Mouse (Mus musculus) ZHBTc4 (cell line): ENCODE results near the gene Tex13b.
A peak's percentile ranks its signal among the peaks of the same experiment; 100 is the strongest.
"Not testable (repeated sequence)": the region's sequence is repeated elsewhere in the genome, so short reads cannot be mapped to it uniquely, and the experiment has no call there.

Experiments used
- DNase-seq: peaks from one replicate; pipeline ENCODE4 v3.0.0-alpha.2; 2011; ENCODE audit warnings: low read depth, low spot score

Gene Tex13b

DNA sequence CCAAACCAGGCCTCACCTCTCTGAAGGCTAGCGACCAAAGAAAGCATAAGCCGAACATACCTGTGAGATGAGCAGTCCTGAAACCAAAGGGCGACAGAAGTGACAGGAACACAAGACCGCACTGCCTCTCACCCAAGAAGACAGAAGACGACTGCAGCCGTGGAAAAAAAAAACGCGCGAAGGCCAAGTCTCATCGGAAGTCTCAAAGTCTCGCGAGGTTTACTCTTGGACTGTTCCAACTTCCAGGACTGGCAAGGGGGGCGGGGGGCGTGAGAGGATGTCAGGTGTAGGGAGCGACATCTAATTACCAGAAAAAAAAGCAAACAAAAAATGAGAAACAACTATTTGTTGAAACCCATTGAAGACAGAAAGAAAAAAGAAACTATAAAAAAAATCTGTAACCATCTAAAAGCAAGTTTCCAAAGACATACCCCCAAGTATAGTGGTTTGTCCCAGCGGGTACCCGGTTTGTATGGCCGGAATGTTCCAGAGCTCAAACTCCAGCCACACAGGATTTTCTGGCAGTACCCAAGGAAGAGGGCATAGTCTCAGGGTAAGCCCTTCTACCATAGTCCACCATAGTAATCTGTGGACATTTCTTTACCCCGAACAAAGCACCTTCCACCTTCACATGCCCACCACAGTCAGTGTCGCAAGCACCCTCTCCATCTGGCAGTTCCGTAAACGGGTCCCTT lies at the start of gene Tex13b:
Tex13b (minus strand) TSS at position 122 of the 695 bp plus-strand sequence.
- peak; percentile 10 for DNase-seq

GRCm38 (mm10) chrX:140862760-140863159 lies 49.5 kb upstream of the Tex13b start:
- DNase-seq, result no peak

GRCm38 (mm10) chrX:140857445-140857844 lies 44.2 kb upstream of the Tex13b start:
- peak; percentile 56 for DNase-seq

- DNase-seq, result not testable (repeated sequence)
Measured at GRCm38 (mm10) chrX:140857040-140857439, 43.8 kb upstream of the Tex13b start.

DNA sequence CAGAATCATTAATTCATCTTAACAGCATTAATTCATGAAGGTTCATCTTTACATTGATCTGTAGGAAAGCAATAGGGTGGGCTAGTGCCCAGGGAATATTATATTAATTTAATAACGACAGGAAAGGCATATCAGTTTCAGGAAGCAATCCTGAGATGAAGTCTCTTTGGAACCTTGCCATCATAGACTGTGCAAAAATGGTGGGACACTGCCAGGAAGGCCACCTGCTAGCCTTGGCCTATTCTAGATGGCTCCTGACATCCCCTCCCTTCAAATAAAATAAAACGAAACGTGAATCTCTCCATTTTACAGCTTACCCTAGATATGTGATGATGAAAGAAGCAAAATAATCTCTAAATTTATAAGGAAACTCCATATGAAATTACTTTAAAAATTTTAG lies 41.3 kb upstream of the Tex13b start:
- DNase-seq, result no peak

GRCm38 (mm10) chrX:140845401-140845800 lies 32.2 kb upstream of the Tex13b start:
- DNase-seq, result peak; percentile 18

GRCm38 (mm10) chrX:140839887-140840286 lies 26.7 kb upstream of the Tex13b start:
- no peak for DNase-seq

- no peak for DNase-seq
Measured at GRCm38 (mm10) chrX:140838077-140838476, 24.8 kb upstream of the Tex13b start.

GRCm38 (mm10) chrX:140831706-140832105 lies 18.5 kb upstream of the Tex13b start:
- no peak for DNase-seq

DNA sequence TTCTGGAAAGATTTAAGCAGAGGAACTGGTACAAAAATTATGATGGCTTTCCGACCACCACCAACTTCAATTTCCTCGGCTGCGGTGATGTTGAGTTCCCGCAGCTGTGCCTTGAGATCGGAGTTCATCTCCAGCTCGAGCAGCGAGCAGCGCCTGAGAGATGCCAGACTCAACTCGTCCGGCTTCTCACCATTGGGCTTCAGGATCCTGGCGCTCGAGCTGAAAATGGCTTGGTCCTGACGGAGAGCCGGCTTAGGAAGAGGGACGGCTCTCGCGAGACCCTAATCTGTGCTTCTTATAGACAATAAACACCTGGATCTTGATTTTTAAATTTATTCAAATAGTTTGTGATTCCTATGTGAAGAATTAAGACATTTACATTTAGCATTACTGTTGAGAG lies 9.1 kb upstream of the Tex13b start:
- DNase-seq, result no peak

GRCm38 (mm10) chrX:140805340-140805739 lies 7.9 kb downstream of the Tex13b start:
- no peak for DNase-seq

- no peak for DNase-seq
Measured at GRCm38 (mm10) chrX:140769794-140770193, 43.4 kb downstream of the Tex13b start.
